Mouse (Mus musculus) embryonic facial prominence, embryonic 11.5 days (tissue): Measurements from ENCODE around the gene Atp10b. TPM values are rescaled to one million over a fixed set of nuclear protein-coding genes. Genes with fewer than 3 reads are reported as not detected.
A peak's percentile ranks its signal among the peaks of the same experiment; 100 is the strongest.

Experiments
- ATAC-seq: fragments of 200-750 bp; cut with Nextera tagmentation; replicated peaks from 2 replicates; pipeline ENCODE4 v1.8.0; 2017; ENCODE audit warnings: low read depth; ENCODE audit not compliant: insufficient number of reproducible peaks, low FRiP score, low TSS enrichment
- DNase-seq: peaks from one replicate; pipeline ENCODE4 v3.0.0-alpha.2; 2015; ENCODE audit warnings: low spot score
- H3K27ac ChIP-seq: fragments of 300-500 bp; sonication (generic); replicated peaks from 2 replicates; pipeline ENCODE4 v1.5.1; 2014; ENCODE audit warnings: mild to moderate bottlenecking, low read depth, low read length, control low read depth
- H3K27me3 ChIP-seq: fragments of 300-500 bp; sonication (generic); 2 replicates; pipeline ENCODE4 v1.6.1; 2014; ENCODE audit warnings: mild to moderate bottlenecking, low read length, moderate library complexity, mixed read lengths; ENCODE audit not compliant: control insufficient read depth, insufficient read depth
- H3K36me3 ChIP-seq: fragments of 300-500 bp; sonication (generic); replicated peaks from 2 replicates; pipeline ENCODE4 v1.6.1; 2014; ENCODE audit warnings: low read depth, mild to moderate bottlenecking, low read length, moderate library complexity, mixed read lengths; ENCODE audit not compliant: control insufficient read depth, insufficient read depth
- H3K4me1 ChIP-seq: fragments of 300-500 bp; sonication (generic); 2 replicates; pipeline ENCODE4 v1.6.1; 2014; ENCODE audit warnings: low read length, mixed read lengths; ENCODE audit not compliant: control insufficient read depth, insufficient read depth
- H3K4me2 ChIP-seq: fragments of 300-500 bp; sonication (generic); 2 replicates; pipeline ENCODE4 v1.6.1; 2014; ENCODE audit warnings: low read depth, mild to moderate bottlenecking, control low read depth, low read length, moderate library complexity
- H3K4me3 ChIP-seq: fragments of 300-500 bp; sonication (generic); 2 replicates; pipeline ENCODE4 v1.5.1; 2014; ENCODE audit warnings: low read depth, low read length, control low read depth
- H3K9ac ChIP-seq: fragments of 300-500 bp; sonication (generic); replicated peaks from 2 replicates; pipeline ENCODE4 v1.6.1; 2014; ENCODE audit warnings: mild to moderate bottlenecking, control low read depth, low read length
- H3K9me3 ChIP-seq: fragments of 300-500 bp; sonication (generic); replicated peaks from 2 replicates; pipeline ENCODE4 v1.6.1; 2016; ENCODE audit warnings: mild to moderate bottlenecking, low read length, inconsistent platforms, mixed read lengths; ENCODE audit not compliant: control insufficient read depth
- WGBS: fragments of 180-500 bp; shearing (Covaris S2); extraction: QIAGEN DNeasy Blood & Tissue Kit; methylation state at CpG from one replicate; pipeline ENCODE4 v1.1.7; 2014; 5-methylcytosine and 5-hydroxymethylcytosine counted together
- polyA plus RNA-seq: library from polyadenylated mRNA; unstranded; fragments of >200 nt; fragmentation: Nextera tagmentation; extraction: Ambion mirVana; gene quantifications from 2 replicates; pipeline ENCODE4 v1.2.1, GENCODE M21; 2014

The Atp10b gene
- polyA plus RNA-seq, 1 experiment from 2014 or later: 0.80 TPM

DNA sequence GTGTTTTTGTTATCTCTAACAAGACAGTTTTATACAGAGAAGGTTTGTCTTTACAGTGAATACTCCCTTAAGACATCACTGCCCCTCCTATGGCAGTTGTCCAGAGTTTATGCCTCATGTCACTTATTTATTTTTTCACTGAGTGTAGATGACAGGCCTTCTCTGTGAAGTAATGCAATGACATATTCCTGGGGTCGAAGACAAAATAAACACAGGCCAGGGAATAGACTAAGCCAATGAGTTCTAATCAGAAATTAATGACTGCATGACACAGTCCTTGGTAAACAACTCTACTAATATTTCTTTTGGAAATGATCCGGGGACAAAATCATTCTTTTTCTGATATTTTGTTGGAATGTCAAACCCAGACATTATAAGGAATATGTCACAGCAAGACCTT is 32.7 kb downstream of the Atp10b start:
- no peak for DNase-seq
- no peaks in the 10 kb centered on the region for H3K27me3 ChIP-seq
- no peaks in the 10 kb centered on the region for H3K9me3 ChIP-seq
- ATAC-seq: no peak
- H3K36me3 ChIP-seq: no peaks in the 10 kb centered on the region
- 87% methylated on average over 2 of the region's 2 CpGs for WGBS
- no peak overlapping the region for H3K9ac ChIP-seq
- no peaks in the 10 kb centered on the region for H3K4me1 ChIP-seq
- no peak overlapping the region for H3K4me2 ChIP-seq
- H3K4me3 ChIP-seq: no peak overlapping the region
- no peak overlapping the region for H3K27ac ChIP-seq

- H3K4me1 ChIP-seq: no peaks in the 10 kb centered on the region
- ATAC-seq: no peak
- no peak overlapping the region for H3K27ac ChIP-seq
- no peak overlapping the region for H3K4me2 ChIP-seq
- no peak overlapping the region for H3K4me3 ChIP-seq
- 82% methylated on average over 1 of the region's 1 CpGs for WGBS
- no peaks in the 10 kb centered on the region for H3K36me3 ChIP-seq
- DNase-seq: no peak
- H3K9me3 ChIP-seq: no peaks in the 10 kb centered on the region
- no peak overlapping the region for H3K9ac ChIP-seq
- no peaks in the 10 kb centered on the region for H3K27me3 ChIP-seq
These were observed 33.1 kb downstream of the Atp10b start for GRCm38 (mm10) chr11:43182816-43183215.

GRCm38 (mm10) chr11:43183457-43183856 is 33.8 kb downstream of the Atp10b start:
- H3K9ac ChIP-seq: no peak overlapping the region
- H3K4me1 ChIP-seq: no peaks in the 10 kb centered on the region
- no peak overlapping the region for H3K4me2 ChIP-seq
- H3K27ac ChIP-seq: no peak overlapping the region
- no peaks in the 10 kb centered on the region for H3K36me3 ChIP-seq
- no peak overlapping the region for H3K4me3 ChIP-seq
- WGBS: 44% methylated on average over 4 of the region's 4 CpGs
- DNase-seq: peak; percentile 75
- no peaks in the 10 kb centered on the region for H3K9me3 ChIP-seq
- ATAC-seq: peak; percentile 56; the same call in 1 of the 2 replicates
- H3K27me3 ChIP-seq: no peaks in the 10 kb centered on the region

- H3K36me3 ChIP-seq: no peaks in the 10 kb centered on the region
- 76% methylated on average over 6 of the region's 6 CpGs for WGBS
- H3K4me2 ChIP-seq: no peak overlapping the region
- H3K4me1 ChIP-seq: no peaks in the 10 kb centered on the region
- H3K9me3 ChIP-seq: no peaks in the 10 kb centered on the region
- no peak overlapping the region for H3K4me3 ChIP-seq
- no peak overlapping the region for H3K9ac ChIP-seq
- ATAC-seq: no peak
- DNase-seq: no peak
- no peak overlapping the region for H3K27ac ChIP-seq
- no peaks in the 10 kb centered on the region for H3K27me3 ChIP-seq
These were observed 36.6 kb downstream of the Atp10b start for GRCm38 (mm10) chr11:43186291-43186690.

DNA sequence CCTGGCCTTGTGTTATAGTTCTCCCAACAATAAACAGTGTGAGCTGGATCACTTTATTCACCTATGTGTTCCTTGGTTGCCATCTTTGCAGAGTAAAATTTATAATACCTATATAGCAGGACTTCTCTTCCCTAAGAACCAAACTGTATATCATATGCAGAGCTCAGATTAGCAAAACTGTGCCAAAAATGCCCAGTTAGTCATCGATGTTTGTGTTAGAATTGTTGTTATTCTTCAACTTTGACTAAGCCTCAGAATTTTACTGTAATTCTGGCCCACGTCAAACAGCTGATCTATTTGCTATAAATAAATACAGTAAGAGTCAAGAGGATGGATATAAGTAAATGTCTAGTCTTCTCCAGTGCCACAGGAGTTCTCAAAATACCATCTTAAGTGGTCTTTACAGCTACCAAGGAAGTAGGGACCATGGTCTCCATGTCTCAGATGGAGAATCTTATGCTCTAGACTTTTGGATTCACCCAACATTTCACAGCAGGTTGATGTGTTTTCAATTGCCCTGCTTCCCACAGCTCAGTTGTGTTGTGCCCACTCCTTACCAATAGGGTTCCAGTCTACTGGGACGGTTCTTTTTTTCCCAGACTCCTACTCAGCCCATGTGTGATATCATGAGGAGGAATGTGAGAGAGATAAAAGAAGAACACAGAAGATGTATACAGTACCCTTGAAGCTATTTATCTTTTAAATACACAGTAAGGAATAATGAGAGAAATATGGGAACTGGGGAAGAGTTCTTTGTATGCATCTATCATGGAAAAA is 40.3 kb downstream of the Atp10b start:
- Histone ChIP-seq H3K4me3 (no peak overlapping the region), H3K27ac (no peak overlapping the region), H3K36me3 (no peaks in the 10 kb centered on the region), H3K4me2 (no peak overlapping the region), H3K27me3 (no peaks in the 10 kb centered on the region), H3K9me3 (no peaks in the 10 kb centered on the region), H3K4me1 (no peaks in the 10 kb centered on the region), H3K9ac (no peak overlapping the region)
- DNase-seq (no peak), ATAC-seq (no peak)
- 92% methylated on average over 3 of the region's 3 CpGs for WGBS

GRCm38 (mm10) chr11:43198811-43199210 is 49.1 kb downstream of the Atp10b start:
- Histone ChIP-seq H3K9me3 (no peaks in the 10 kb centered on the region), H3K27me3 (no peaks in the 10 kb centered on the region), H3K27ac (no peak overlapping the region), H3K4me3 (no peak overlapping the region), H3K4me2 (no peak overlapping the region), H3K9ac (no peak overlapping the region), H3K4me1 (no peaks in the 10 kb centered on the region), H3K36me3 (no peaks in the 10 kb centered on the region)
- 55% methylated on average over 2 of the region's 2 CpGs for WGBS
- ATAC-seq (no peak), DNase-seq (no peak)

GRCm38 (mm10) chr11:43199358-43199757 is 49.7 kb downstream of the Atp10b start:
- Histone ChIP-seq H3K9me3 (no peaks in the 10 kb centered on the region), H3K4me2 (no peak overlapping the region), H3K4me1 (no peaks in the 10 kb centered on the region), H3K36me3 (no peaks in the 10 kb centered on the region), H3K27me3 (no peaks in the 10 kb centered on the region), H3K4me3 (no peak overlapping the region), H3K27ac (no peak overlapping the region), H3K9ac (no peak overlapping the region)
- DNase-seq (no peak), ATAC-seq (no peak)

DNA sequence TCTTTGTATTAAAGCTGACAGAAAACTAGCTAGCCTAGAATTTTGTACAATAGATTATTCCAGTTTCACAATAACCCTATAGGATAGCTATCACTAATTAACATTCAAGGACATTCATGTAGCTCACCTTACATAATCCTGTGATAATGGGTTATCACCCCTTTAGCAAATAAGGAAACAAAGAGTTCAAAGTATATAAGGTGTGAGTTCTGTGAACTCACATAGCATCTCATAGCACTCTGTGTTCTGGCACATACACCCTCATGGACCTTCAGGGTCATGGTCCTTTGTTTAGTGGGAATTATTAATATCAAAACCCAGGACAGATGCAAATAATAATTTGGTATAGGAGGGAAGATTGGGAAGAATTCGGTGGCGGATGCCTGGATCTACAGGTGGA is 50.4 kb downstream of the Atp10b start:
- H3K4me2 ChIP-seq: no peak overlapping the region
- H3K9ac ChIP-seq: no peak overlapping the region
- H3K9me3 ChIP-seq: no peaks in the 10 kb centered on the region
- WGBS: 95% methylated on average over 2 of the region's 2 CpGs
- no peak for ATAC-seq
- DNase-seq: no peak
- H3K4me3 ChIP-seq: no peak overlapping the region
- H3K27me3 ChIP-seq: no peaks in the 10 kb centered on the region
- H3K4me1 ChIP-seq: no peaks in the 10 kb centered on the region
- H3K36me3 ChIP-seq: no peaks in the 10 kb centered on the region
- H3K27ac ChIP-seq: no peak overlapping the region
